Mouse (Mus musculus): ENCODE data around the gene Babam2. TPM values are rescaled to one million over a fixed set of nuclear protein-coding genes. Genes with fewer than 3 reads are reported as not detected.
A peak's percentile ranks its signal among the peaks of the same experiment; 100 is the strongest.

The Babam2 gene
- polyA plus RNA-seq, 1 experiment from 2014 or later, result 32.2 TPM

DNA sequence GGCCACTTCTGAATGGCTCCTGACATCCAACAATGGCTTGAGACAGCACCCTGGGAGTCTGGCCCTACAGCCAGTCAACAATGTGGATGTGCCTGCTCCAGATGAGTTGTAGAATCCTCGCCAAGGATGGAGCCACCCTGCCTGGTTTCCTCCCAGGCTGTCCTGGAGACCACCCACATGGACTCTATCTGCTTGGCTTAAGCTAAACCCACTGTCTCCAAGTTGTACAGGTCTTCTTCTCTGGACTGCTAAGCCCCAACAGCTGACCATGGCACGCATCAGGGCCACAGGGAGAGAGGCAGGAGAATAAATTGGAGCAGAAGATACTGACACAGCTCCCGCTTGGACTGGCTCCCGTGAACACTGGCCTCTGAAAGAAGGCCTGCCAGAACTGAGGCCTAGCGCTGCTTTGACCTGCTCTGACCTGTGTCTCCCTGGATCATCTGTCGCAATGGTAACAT is 405.5 kb downstream of the Babam2 start:
- no peak overlapping the region for H3K4me3 ChIP-seq
- WGBS, result 84% methylated on average over 6 of the region's 6 CpGs
- no peaks in the 10 kb centered on the region for H3K9me3 ChIP-seq
- no peak overlapping the region for H3K9ac ChIP-seq
- ATAC-seq (ENCODE audit: insufficient number of reproducible peaks, insufficient read depth, low FRiP score, low TSS enrichment), result no peak
- no peaks in the 10 kb centered on the region for H3K27me3 ChIP-seq
- no peaks in the 10 kb centered on the region for H3K36me3 ChIP-seq
- H3K4me1 ChIP-seq, result peaks cover 20% of the 10 kb centered on the region
- no peak overlapping the region for H3K4me2 ChIP-seq (replicated peaks)
- H3K27ac ChIP-seq, result no peak overlapping the region

DNA sequence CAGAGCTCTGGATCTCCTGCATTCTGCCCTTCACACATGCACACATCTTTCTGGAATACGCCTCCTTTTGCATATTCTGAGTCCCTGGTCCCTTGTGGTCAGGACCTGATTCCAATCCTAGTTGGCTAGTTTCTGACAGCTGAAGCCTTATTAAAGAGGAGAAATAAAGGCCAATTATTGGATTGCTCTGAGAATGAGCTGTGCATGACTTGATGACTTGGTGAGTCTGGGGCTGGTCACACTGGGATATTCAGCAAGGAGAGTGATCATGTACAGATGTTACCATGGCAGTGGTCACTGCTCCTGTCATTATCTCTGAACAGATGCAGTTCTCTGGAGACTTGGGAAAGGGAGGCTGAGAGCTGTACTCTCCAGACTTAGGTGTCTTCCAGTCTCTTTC is 406.1 kb downstream of the Babam2 start:
- no peaks in the 10 kb centered on the region for H3K27me3 ChIP-seq
- H3K9me3 ChIP-seq, result no peaks in the 10 kb centered on the region
- no peak overlapping the region for H3K4me2 ChIP-seq (replicated peaks)
- H3K4me3 ChIP-seq, result no peak overlapping the region
- no peak overlapping the region for H3K9ac ChIP-seq
- ATAC-seq (ENCODE audit: insufficient number of reproducible peaks, insufficient read depth, low FRiP score, low TSS enrichment), result no peak
- peaks cover 20% of the 10 kb centered on the region for H3K4me1 ChIP-seq
- WGBS, result 92% methylated on average over 1 of the region's 1 CpGs
- no peaks in the 10 kb centered on the region for H3K36me3 ChIP-seq
- no peak overlapping the region for H3K27ac ChIP-seq

DNA sequence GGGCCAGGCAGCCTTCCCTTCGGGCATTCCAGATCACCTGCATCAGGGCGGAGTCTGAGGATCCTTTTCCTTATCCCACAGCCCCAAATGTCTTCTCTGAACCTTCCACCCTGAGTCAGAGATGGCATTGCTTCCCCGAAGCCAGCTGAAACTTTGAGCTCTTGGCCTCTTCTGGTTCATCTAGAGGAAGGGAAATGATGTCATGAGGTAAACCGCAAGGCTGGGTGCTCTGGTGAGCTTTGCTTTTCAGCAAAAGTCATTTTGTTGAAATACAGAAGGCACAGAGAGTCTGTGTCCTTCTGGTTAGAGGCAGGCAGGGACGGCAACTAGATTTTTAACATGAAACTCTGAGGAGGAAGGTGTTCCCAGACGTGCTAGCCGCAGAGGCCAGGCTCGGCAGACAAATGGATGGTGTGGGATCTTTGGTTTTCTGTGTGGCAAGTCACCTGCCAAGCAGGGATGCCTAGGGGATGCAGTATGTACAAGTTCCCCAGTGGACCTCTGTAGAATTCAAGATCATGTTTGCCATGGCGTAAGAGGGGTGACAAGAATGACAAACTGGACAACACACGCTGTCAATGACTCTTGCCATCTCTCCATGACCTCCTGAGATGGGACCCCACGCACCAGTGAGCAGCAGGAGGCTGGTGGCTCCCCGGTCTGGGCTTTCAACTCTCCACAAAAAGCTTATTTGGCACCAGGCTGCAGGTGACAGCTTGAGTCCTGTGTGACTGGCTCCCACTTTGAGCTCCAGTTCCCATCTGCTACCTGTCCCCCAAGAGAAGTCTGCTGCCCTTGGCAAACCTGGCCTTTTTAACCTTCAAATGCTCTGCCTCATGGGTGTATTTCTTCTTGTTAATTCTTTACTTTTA is 406.9 kb downstream of the Babam2 start:
- Histone ChIP-seq H3K4me2 (replicated peaks) (no peak overlapping the region), H3K27me3 (no peaks in the 10 kb centered on the region), H3K4me3 (no peak overlapping the region), H3K9ac (no peak overlapping the region), H3K27ac (no peak overlapping the region), H3K4me1 (peaks cover 20% of the 10 kb centered on the region), H3K9me3 (no peaks in the 10 kb centered on the region), H3K36me3 (no peaks in the 10 kb centered on the region)
- WGBS, result 84% methylated on average over 12 of the region's 12 CpGs
- no peak for ATAC-seq (ENCODE audit: insufficient number of reproducible peaks, insufficient read depth, low FRiP score, low TSS enrichment)

- WGBS, result 86% methylated on average over 5 of the region's 5 CpGs
- Histone ChIP-seq H3K36me3 (no peaks in the 10 kb centered on the region), H3K27ac (no peak overlapping the region), H3K27me3 (no peaks in the 10 kb centered on the region), H3K4me2 (replicated peaks) (no peak overlapping the region), H3K4me3 (no peak overlapping the region), H3K4me1 (peaks cover 11% of the 10 kb centered on the region), H3K9ac (no peak overlapping the region), H3K9me3 (no peaks in the 10 kb centered on the region)
- ATAC-seq (ENCODE audit: insufficient number of reproducible peaks, insufficient read depth, low FRiP score, low TSS enrichment), result no peak
Observed at GRCm38 (mm10) chr5:32106473-32107140, 409.1 kb downstream of the Babam2 start.

- no peak overlapping the region for H3K4me2 ChIP-seq (replicated peaks)
- H3K4me1 ChIP-seq, result no peaks in the 10 kb centered on the region
- WGBS, result 83% methylated on average over 4 of the region's 4 CpGs
- no peak overlapping the region for H3K9ac ChIP-seq
- no peak overlapping the region for H3K4me3 ChIP-seq
- H3K27ac ChIP-seq, result no peak overlapping the region
- no peaks in the 10 kb centered on the region for H3K36me3 ChIP-seq
- no peaks in the 10 kb centered on the region for H3K27me3 ChIP-seq
- no peaks in the 10 kb centered on the region for H3K9me3 ChIP-seq
- no peak for ATAC-seq (ENCODE audit: insufficient number of reproducible peaks, insufficient read depth, low FRiP score, low TSS enrichment)
Observed at GRCm38 (mm10) chr5:32110651-32111050, 413.2 kb downstream of the Babam2 start.

DNA sequence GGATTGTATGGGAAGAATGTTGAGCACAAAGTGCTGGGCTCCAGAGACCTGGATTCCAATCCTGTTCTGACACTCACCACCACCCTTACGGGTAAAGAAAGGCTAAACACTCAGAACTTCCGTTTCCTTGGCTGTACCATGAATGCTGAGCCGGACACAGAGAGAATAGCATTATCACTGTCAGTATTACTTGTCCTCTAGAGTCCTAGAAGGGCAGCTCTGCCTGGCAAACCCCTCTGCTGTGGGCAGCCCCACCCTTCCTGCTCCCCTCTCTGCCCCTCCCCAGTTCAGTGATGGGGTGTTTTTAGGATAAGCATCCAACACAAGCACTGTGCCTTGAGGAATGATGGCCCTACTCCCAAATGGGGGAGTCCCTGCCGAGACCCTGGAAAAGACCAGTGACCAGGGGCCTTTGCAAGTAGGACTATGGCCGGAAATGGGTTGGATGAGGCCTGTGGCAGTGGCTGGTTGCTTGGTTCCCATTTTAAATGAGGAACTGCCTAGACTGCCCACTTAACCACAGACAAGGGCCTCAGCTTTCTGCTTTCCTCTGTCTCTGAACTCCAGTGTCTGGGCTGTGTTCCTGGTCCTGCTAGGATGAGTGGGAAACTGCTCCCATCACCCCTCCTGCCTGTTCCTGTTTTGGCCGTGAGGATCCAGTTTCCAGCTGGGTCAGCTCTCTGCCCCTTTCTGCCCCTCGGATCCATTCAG is 414.9 kb downstream of the Babam2 start:
- no peaks in the 10 kb centered on the region for H3K9me3 ChIP-seq

DNA sequence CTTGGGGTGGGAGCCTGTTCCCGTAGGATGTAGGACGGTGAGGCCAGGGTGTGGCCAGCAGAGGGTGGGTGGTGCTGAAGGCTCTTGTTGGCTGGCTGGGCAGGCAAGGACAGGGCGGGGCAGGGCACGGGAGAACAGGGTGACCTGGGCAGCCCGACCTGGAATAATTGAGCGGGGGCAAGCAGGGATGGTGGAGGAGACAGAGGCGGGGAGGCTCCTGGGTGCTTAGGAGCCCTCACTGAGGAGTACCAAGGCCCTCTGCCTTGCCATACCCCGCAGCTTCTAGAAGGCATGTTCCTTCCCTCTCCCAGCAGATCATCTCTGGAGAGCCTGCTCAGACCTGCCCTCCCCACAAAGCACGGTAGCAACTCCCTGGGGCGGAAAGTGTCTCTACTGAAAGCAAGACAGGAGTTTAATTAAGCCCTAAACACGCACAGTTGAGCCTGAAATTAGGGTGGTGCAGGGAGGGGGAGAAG is 423.5 kb downstream of the Babam2 start:
- no peak overlapping the region for H3K9ac ChIP-seq
- H3K27me3 ChIP-seq, result no peaks in the 10 kb centered on the region
- 37% methylated on average over 11 of the region's 11 CpGs for WGBS
- no peaks in the 10 kb centered on the region for H3K9me3 ChIP-seq
- H3K4me2 ChIP-seq (replicated peaks), result no peak overlapping the region
- no peaks in the 10 kb centered on the region for H3K36me3 ChIP-seq
- no peak overlapping the region for H3K27ac ChIP-seq
- H3K4me1 ChIP-seq, result no peaks in the 10 kb centered on the region; the same call in 1 of the 2 replicates
- no peak overlapping the region for H3K4me3 ChIP-seq
- ATAC-seq (ENCODE audit: insufficient number of reproducible peaks, insufficient read depth, low FRiP score, low TSS enrichment), result no peak; the same call in 1 of the 2 replicates

More for the DNA sequence above, 414.9 kb downstream of the Babam2 start:
- H3K36me3 ChIP-seq, result no peaks in the 10 kb centered on the region
- H3K4me1 ChIP-seq, result no peaks in the 10 kb centered on the region
- H3K27ac ChIP-seq, result no peak overlapping the region
- WGBS, result 75% methylated on average over 7 of the region's 7 CpGs
- H3K9ac ChIP-seq, result no peak overlapping the region
- H3K4me3 ChIP-seq, result no peak overlapping the region
- H3K4me2 ChIP-seq (replicated peaks), result no peak overlapping the region
- H3K27me3 ChIP-seq, result no peaks in the 10 kb centered on the region
- ATAC-seq (ENCODE audit: insufficient number of reproducible peaks, insufficient read depth, low FRiP score, low TSS enrichment), result no peak

GRCm38 (mm10) chr5:32121936-32122335 is 424.5 kb downstream of the Babam2 start:
- no peak overlapping the region for H3K4me3 ChIP-seq
- H3K27me3 ChIP-seq, result no peaks in the 10 kb centered on the region
- ATAC-seq (ENCODE audit: insufficient number of reproducible peaks, insufficient read depth, low FRiP score, low TSS enrichment), result no peak
- no peaks in the 10 kb centered on the region for H3K36me3 ChIP-seq
- 70% methylated on average over 6 of the region's 6 CpGs for WGBS
- no peaks in the 10 kb centered on the region; the same call in 1 of the 2 replicates for H3K4me1 ChIP-seq
- H3K4me2 ChIP-seq (replicated peaks), result no peak overlapping the region
- H3K9ac ChIP-seq, result no peak overlapping the region
- H3K27ac ChIP-seq, result peak overlapping the region; percentile 26; the same call in 1 of the 2 replicates
- H3K9me3 ChIP-seq, result no peaks in the 10 kb centered on the region

- H3K4me3 ChIP-seq, result no peak overlapping the region
- no peak overlapping the region for H3K4me2 ChIP-seq (replicated peaks)
- no peaks in the 10 kb centered on the region for H3K9me3 ChIP-seq
- H3K4me1 ChIP-seq, result no peaks in the 10 kb centered on the region; the same call in 1 of the 2 replicates
- H3K27ac ChIP-seq, result no peak overlapping the region
- H3K27me3 ChIP-seq, result no peaks in the 10 kb centered on the region
- no peak for ATAC-seq (ENCODE audit: insufficient number of reproducible peaks, insufficient read depth, low FRiP score, low TSS enrichment)
- 83% methylated on average over 5 of the region's 5 CpGs for WGBS
- H3K9ac ChIP-seq, result no peak overlapping the region
- no peaks in the 10 kb centered on the region for H3K36me3 ChIP-seq
Observed at GRCm38 (mm10) chr5:32122363-32122762, 424.9 kb downstream of the Babam2 start.

- H3K27ac ChIP-seq, result no peak overlapping the region
- no peaks in the 10 kb centered on the region for H3K27me3 ChIP-seq
- no peaks in the 10 kb centered on the region for H3K9me3 ChIP-seq
- H3K4me3 ChIP-seq, result no peak overlapping the region
- H3K4me2 ChIP-seq (replicated peaks), result no peak overlapping the region
- H3K9ac ChIP-seq, result no peak overlapping the region
- H3K36me3 ChIP-seq, result no peaks in the 10 kb centered on the region
- H3K4me1 ChIP-seq, result no peaks in the 10 kb centered on the region; the same call in 1 of the 2 replicates
- 66% methylated on average over 6 of the region's 6 CpGs for WGBS
- ATAC-seq (ENCODE audit: insufficient number of reproducible peaks, insufficient read depth, low FRiP score, low TSS enrichment), result no peak
Observed at GRCm38 (mm10) chr5:32124957-32125356, 427.5 kb downstream of the Babam2 start.

DNA sequence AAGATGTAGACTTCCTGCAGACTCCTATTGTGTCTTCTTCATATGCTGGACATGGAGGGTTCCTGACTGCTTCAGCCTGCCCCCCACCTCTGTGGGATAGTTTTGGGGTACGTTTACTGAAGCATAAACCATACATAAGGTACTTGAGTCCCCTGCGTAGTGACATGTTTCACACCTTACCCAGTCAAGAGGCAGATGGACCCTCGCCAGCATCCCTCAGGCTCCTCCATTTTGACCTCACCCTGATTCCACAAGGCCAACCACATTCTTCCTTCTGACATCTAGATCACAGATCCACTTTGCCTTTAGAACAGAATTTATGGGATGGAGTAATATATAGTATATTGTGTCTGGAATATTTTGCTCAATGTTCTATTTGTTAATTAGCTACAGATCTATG is 429.7 kb downstream of the Babam2 start:
- Histone ChIP-seq H3K27me3 (peaks cover 8% of the 10 kb centered on the region), H3K27ac (no peak overlapping the region), H3K9ac (no peak overlapping the region), H3K9me3 (no peaks in the 10 kb centered on the region), H3K4me2 (replicated peaks) (no peak overlapping the region), H3K4me3 (no peak overlapping the region), H3K36me3 (no peaks in the 10 kb centered on the region), H3K4me1 (no peaks in the 10 kb centered on the region)
- ATAC-seq (ENCODE audit: insufficient number of reproducible peaks, insufficient read depth, low FRiP score, low TSS enrichment), result no peak
- whole genome bisulfite sequencing, result 84% methylated on average over 3 of the region's 3 CpGs

Measured in embryonic facial prominence, embryonic 12.5 days (tissue).